Mouse (Mus musculus): ENCODE data around the gene Klhl10.

The Klhl10 gene

DNA sequence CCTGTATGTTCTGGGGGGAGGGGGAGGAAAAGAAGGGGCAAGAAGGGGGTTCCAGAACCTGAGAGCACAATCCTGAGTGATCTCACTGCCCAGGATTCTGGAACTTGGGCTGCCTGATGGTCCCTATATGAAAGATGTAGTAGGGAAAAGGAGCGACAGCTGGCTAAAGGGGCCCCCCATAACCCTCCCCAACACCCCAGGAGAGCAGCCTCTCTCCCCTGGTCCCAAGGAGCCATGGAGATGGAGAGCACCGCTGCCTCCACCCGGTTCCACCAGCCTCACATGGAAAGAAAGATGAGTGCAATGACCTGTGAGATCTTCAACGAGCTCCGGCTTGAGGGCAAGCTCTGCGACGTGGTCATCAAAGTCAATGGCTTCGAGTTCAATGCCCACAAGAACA lies at the start of gene Klhl10, which contains the start of gene Nt5c3b:
Gene Klhl10 (plus strand): TSS at position 121 of the 400 bp plus-strand sequence.
Gene Nt5c3b (minus strand): TSS at position 12 of the 400 bp plus-strand sequence.
- DNase-seq, result no peak

DNA sequence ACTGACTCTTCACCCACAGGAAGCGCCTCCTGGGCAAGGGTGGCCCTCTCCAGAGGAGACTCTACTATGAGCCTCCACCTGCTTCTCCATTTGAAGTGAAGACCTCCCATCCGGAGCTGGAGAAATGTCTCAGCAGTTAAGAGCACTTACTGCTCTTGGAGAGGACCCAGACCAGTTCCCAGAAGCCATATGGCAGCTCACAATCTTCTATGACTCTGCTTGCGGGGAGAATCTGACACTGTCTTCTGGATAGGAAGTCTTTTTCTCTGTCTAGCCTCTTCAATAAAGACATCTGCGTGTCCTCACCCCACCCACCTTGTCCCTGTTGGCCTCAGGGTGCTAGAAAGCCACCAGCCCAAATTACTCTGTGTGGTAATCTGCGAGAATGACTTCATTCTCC lies 48.8 kb upstream of the Klhl10 start:
- no peak for DNase-seq

DNA sequence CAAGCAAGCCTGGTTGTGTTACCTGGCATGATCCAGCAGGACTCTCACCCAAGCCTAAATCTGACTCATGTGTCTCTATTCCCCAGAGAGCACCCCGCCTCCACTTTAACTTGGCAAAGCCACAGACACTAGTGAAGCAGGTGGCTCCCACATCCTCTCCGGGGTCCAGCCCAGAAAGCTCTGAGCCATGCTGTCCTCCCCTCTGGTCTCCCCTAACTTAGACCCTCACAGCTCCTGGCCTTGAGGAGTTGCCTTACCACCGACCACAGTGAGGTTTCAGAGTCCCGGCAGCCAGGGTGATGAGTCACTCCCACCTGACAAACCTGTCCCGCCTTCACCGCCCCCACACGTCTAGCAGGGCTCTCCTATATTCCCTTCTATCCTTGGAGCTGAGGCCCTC lies 48.0 kb upstream of the Klhl10 start:
- DNase-seq, result peak in 1 of 2 experiments; percentile 67

DNA sequence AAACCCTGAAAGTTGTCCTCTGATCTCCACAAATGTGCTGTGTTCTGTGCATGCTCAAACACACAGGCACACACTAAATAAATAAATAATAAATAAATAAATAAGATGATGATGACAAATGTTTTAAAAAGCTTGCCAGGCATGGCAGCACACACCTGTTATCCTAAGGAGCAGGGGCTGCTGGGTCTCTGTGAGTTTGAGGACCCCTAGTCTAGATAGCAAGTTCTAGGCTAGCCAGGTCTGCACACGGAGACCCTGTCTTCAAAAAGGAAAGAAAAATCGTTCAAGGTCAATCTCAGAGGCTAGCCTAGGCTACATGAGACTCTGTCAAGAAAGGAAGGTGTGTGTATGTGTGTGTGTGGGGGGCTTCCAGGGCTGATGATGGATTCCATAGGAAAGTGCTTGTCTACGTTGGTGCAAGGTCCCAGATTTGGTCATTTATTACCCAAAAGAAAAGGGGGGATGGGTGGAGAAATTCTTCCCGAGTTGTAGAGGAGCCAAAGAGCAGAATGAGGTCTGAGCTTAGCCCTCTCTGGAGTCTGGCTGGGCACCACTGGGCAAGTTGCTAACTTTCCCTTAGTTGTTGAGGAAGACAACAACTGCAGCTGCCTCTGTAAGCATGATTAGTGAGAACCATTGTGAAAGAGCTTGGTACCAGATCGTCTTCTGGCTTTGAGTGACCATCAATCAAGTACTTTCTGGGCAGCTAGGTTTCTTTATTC lies 47.2 kb upstream of the Klhl10 start:
- DNase-seq, result no peak

DNA sequence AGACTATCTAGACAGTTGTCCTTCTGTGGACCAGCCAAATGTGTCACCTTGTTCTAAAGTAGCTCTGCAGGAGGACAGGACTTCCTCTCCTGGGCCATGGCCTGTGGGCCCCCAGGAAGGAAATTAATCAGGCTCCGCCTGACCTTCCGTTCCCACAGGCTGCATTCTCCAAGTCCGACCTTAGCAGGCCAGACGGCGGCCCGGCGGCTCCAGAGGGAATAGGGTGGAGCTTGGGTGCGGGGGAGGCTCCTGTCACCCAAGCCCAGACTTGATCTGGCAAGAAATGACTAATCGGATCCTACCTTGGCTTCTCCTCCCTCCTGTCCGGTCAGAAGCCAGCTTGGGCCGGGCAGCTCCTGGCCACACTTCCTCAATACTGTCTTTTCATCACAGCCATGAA lies 46.5 kb upstream of the Klhl10 start:
- DNase-seq, result peak; percentile 86 to 87

DNA sequence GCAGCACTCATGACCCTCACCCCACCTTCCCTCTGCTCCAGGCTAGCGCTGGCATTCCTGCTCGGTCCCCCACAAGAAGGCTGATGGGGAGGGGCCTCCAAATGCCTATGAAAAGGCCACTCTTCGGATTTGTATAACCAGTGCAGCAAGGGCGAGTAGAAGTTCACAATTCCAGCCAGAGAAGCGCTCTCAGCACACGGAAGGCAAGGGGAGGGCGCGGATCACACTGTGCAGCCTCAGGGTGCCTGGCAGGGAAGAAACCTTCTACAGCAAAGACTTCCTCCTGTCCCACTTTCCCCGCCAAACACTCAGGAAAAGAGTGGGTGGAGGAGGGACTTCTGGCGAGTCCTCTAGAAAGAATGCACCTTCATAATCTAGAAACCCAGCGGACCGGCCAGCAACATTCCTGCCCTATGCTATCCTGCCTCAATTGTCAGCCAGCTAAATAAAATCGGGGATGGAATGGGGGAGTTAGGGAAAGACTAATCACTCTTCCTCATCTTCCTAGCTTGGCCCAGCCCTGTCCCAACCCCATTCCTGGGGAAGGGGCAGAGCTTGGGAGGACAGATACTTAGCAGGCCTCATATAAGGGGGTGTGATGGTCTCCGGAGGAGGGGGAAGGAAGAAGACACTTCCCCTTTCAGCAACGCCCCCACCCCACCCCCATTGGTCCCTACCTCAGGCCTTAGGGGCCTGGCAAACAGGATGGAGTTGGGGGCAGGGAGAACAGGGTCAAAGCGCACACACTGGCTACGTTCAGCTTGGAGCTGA lies 45.7 kb upstream of the Klhl10 start:
- DNase-seq, result peak; percentile 81 to 82

DNA sequence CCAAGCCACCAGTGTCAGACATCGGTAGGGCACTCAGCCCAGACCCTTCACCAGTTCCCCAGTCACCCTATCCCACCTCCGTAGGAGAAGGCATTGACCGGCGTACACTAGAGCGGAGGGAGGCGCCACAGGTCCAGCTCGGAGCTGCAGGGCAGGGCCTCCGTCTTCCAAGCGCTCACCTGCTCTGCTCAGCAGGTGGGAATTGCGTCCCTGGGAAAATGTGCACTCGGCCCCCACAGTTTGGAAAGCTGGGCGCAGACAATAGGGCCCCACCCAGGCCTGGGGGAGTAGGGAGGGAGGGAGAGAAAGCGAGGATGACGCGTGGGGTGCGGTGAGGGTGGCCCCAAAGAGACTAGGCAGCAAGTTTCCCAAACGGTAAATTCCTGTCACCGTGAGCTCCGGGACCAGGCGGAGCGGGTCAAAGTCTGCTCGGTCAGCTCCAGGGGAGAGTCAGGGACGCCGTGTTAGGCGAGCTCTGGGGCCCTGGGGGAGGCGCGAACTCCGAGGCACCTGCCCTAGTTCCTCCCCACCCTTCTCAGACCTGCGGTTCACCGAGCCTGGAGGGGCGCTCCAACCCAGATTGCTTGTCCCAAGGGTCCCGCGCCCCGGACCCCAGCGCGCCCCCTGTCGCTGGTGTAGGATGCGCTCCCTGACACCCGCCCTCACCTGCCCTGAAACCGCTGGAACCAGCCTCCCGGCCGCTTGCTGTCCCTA lies 44.7 kb upstream of the Klhl10 start:
- DNase-seq, result peak; percentile 81 to 82

DNA sequence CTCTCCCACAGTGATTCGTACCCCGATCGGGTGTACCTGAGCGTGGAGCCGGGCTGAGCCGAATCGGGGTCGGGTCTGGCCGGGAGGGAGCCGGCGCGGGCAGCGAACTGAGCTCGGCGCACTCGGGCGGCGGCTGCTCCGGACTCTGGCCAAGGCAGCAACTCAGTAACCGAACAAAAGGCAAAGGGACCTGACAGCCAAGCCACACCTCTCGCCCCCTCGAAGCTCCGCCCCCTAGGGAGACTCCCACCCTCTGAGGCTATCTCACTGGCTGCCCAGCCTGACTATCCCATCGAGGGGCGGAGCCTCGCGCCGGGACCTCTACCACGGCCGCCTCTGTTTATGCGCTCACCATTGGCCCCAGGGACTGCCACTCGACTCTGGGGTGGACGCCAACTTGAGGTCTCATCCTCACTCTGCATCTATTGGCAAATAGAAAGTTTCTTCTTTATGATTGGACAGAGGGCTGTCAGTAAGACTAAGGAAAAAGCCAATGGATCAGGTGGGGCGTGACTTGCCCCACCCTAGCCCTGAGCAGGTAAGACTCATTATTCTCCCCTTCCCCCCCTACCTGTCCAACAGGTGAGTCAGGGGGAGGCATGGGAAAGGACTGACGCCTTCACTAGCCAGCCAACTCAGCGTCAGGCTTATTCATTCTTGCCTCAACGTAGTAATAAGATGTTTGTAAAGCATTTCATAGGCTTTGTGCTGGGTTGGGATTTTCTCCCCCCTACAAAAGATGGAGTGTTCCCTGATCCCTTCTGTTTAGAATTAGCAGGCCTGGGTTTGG lies 43.9 kb upstream of the Klhl10 start, which contains the start of gene Jup:
Gene Jup (minus strand): TSS at position 164 of the 790 bp plus-strand sequence.
- peak; percentile 100 for DNase-seq

DNA sequence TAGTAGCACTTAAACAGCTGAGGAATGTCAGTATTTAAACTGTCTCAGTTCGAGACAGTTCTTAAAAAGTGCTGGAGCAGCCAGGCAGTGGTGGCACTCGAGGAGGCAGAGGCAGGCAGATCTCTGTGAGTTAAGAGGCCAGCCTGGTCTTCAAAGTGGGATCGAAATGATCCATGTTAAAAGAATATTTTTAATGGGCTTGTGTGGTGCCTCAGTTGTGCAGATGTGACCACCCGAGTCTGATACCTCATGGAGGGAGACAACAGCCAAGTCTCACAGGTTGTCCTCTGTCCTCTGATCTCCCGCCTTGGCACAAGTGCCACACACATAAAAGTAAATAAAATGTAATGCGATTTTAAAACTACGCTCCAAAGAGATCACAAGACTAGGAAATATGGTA lies 43.2 kb upstream of the Klhl10 start:
- DNase-seq, result no peak

DNA sequence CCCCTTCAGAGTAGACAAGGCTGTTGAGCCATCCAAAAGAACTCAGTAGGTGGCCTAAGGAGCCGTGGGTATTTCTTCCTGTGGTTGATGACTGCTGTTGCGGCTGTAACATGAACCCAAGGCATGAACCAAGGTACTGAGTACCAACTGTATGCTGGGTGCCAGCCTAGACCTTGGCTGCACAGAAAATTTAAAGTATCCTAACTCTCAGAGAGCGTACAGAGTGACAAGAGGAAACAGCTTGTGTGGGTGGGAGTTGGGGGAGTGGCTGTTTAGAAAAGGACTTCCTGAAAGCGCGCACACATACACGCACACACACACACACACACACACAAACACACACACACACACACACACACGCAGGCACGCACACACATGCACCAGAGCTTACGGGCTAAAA lies 42.4 kb upstream of the Klhl10 start:
- DNase-seq, result no peak

DNA sequence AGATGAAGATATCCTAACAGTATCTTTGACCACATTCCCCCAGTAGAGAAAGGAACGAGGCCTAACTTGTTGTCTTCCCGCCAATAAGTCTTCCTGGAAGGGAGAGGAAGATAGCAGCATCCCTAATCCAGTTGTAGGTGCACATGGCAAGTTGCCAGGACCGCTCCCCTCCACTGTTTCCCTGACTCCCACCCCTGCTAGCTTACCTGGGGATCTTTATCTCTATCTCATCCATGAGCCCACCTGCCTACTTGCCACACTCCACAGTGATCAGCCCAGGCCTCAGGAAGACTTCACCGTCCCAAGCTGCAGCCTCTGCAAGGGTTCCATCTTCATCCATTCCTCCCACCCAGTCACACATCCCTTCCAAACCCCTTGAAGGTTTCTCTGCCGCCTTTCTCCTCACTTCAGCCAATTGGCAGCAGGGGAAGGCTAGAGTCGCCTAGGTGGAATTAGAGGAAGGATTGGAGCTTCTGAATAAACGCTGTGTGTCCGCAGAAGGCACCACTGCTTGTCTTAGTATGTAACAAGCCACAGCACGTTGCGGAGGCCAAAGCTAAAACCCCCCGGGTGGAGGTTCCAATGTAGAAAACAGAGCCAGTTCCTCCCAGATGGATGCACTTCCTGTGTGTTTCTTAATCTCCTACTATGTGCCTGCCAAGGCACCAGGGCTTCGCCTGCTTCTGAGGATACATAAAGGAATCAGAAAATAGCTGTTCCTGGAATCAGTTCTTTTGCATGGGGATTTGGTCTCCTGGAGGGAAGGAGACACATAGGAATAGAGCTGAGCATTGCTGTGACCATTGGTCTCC lies 41.8 kb upstream of the Klhl10 start:
- DNase-seq, result no peak

DNA sequence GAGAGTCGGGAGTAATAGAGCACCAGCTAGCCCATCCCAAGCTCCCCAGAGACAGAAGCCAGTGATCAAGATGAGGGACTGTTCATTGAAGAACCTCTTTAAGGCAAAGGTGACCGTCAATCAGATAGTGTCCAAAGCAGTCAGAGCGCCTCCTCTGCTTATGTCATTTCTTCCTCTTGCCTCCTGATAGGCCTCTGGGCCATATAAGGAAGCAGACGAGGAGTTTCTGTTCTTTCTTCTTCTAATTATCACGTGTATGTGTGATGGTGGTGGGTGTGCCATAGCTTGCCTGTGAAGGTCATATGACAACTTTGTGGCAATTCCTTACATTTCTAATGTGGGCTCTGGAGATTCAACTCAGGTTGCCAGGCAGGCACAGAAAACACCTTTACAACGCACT lies 40.9 kb upstream of the Klhl10 start:
- no peak for DNase-seq

DNA sequence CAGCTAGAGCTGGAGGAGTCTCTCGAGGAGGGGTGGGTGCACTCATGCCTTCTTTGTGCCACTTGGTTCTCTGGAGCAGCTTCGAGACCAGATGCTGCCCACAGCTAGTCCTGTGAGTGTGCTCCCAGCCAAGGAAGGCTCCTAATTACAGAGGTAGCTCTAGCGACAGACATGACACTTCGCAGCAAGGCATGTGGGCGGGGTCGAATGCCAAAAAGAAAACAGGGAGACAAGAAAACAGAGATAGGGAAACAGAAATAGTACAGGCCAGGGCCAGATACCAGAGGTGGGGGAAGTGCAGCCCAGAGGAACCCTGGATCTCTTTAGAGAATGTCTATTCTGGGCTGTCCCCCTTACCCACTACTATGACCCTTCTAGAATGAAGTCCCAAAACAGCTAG lies 39.5 kb upstream of the Klhl10 start:
- DNase-seq, result no peak

DNA sequence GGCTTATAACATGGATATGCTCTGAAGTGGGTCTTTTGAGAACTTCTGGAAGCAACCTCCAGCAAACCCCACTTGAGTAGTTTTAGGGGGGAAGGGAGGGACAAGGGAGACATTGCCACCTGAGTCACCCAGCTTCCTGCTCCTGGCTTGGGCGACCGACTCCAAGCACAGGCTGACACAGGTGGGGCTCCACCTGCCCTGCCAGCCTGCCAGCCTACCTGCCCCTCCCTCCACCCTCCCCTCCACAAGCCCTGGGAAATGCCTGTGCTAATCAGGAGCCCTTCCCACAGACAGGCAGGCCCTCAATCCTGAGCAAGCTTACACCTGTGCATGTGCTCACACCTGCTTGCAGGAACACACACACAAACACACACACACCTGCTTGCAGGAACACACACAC lies 39.0 kb upstream of the Klhl10 start:
- DNase-seq, result no peak

DNA sequence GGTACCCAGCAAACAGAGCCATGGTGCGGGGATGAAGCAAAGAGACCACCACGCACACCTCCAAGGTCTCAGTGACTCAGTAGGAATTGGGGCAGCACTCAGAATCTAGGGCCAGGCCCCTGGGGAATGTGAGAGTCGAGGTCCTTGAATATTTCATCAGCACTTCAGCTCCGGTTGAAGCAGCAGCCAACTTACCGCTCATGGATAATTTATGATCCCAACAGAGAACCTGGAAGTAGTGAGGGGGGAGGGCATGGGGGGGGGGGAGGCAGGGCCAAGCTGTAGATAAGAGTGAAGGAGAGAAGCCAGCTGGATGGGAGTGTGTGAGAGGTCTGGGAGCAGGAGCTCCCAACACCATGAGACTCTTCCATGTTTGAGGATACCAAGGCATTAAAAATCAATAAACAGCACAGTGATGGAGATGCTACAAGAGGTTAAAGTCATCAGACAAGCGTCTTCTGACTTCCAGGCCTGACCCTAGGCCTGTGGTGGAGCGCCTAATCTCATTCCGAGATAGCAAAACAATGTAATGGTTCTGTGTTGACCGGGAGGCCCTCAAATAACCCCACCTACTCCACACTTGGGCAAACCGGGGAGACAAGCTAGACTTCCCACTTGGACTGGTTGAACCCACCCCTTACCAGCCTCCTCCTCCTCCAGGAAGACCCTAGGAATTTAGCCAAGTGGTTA lies 38.1 kb upstream of the Klhl10 start:
- DNase-seq, result no peak

DNA sequence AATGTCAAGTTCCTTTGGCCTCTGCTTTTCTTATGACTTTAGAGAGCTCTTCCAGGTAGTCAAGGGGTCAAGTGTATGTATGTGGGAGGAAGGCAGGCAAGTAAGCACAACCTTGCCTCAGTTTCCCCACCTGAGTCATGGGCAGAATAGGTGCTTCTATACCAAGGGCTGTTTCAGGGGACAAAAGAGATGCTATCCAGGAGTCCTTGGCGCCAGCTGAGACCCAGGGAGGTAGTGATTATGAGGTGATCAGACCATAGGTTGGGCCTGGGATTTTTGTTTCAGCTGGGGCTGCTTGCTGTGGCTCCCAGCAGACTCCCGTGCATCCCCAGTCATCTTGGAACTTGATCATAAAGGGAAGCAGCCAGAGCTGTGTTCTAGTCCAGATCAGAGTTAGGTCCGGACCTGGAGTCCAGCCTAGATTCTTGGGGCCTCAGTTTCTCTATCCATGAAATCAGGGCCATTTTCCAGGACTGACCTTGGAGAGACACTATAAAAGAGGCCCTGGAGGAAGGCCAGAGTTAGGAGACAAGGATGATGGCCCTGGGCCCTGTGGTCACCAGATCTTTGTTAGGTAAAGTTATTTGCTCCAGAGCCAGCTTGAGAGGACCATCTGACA lies 37.2 kb upstream of the Klhl10 start:
- no peak for DNase-seq

DNA sequence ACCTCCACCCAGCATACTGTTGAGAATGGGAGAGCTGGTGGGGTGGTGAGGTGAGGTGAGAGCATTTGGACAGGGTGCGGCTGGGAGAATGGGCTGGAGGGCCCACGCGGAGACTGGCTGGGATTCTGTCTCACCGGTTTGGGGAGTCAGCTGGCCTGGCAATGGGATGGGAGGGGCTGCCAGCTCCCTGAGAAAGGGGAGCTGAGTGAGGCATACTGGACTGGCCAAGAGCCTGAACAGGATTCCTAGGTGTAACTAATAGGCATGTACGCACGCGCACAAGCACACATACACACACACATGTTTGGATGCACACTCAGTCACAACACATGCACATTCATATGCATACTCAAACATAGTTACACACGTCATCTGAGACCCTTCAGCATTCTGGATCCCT lies 35.4 kb upstream of the Klhl10 start:
- DNase-seq, result peak; percentile 63 to 71

DNA sequence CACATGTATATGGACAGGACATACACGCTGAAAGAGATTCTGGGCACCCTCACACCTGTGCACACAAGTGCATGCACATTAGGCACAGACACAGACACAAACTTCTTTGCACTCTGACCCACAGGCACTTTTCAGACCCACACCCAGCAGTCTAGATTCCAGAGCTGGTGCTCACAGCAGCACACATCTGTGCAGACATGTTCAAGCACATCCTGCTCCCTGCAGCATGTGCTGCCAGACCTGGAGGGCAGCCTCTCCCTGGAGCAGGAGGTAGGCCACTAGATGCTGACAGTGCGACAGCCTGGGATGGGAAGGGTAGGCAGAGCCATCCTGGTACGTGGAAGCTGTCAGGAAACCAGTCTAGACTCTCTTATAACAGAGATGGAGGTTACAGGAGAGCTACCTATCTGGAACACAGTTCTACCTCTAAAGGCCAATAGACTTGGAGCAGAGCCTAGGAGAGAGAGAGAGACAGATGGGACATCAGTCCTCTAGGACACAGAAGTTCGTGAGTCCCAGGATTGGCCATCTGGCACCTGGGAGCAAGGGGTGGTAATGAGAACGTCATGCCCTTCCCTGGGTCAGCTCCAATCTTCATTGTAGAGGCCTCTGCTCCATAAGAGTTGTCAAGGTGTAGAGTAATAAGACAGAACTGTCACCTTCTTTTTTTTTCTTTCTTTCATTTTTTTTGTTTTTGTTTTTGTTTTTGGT lies 34.6 kb upstream of the Klhl10 start:
- peak; percentile 85 to 90 for DNase-seq

DNA sequence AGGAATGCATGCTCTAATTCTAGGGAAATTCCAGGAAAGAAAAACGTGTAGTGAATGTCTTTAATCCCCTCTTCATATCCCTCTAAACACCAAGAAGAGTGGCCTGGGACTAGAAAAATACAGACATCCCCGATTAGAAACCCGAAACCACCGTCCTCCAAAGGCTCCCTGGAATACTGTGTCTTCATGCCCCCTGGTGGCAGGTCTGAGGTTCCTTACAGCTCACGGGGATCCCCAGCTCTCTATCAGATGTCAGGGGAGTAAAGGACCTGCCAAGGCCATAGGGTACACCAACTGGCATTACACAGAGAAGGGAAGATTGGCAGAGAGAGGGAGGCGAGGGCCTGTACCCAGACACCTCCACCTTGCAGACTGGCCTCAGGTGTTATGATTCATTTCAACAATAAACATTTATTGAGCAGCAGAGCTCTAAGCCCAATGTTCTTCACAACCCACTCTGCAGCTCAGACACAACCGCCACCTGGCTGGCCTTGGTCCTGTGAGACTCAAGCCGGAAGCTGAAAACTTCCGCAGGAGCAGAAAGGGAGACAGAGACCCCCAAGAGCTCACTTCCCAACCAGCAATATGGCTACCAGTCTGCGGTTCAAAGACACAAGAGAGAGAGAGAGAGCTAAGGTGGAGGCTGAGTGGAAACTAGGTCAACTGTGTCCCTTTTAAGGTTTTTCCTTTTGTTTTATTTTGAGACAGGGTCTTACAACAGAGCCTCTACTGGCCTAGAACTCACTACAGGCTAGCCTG lies 33.5 kb upstream of the Klhl10 start:
- peak; percentile 79 to 86 for DNase-seq

Measured in cerebellum, postnatal 25 days (tissue).